Mouse (Mus musculus) intestine, embryonic 15.5 days (tissue): ENCODE measurements around the gene Ccdc96. TPM values are rescaled to one million over a fixed set of nuclear protein-coding genes. Genes with fewer than 3 reads are reported as not detected.

Experiments used
- ATAC-seq: fragments of 200-750 bp; cut with Nextera tagmentation; 2 replicates; pipeline ENCODE4 v1.8.0; 2017; ENCODE audit warnings: moderate TSS enrichment, moderate library complexity
- H3K27ac ChIP-seq: fragments of 300-500 bp; sonication (generic); 2 replicates; pipeline ENCODE4 v1.5.1; 2015; ENCODE audit warnings: mild to moderate bottlenecking, inconsistent platforms
- H3K27me3 ChIP-seq: fragments of 300-500 bp; sonication (generic); replicated peaks from 2 replicates; pipeline ENCODE4 v1.6.1; 2015; ENCODE audit warnings: inconsistent platforms
- H3K36me3 ChIP-seq: fragments of 300-500 bp; sonication (generic); 2 replicates; pipeline ENCODE4 v1.6.1; 2015; ENCODE audit warnings: inconsistent platforms
- H3K4me1 ChIP-seq: fragments of 300-500 bp; sonication (generic); replicated peaks from 2 replicates; pipeline ENCODE4 v1.6.1; 2015; ENCODE audit warnings: inconsistent platforms
- H3K4me2 ChIP-seq: fragments of 300-500 bp; sonication (generic); replicated peaks from 2 replicates; pipeline ENCODE4 v1.6.1; 2015; ENCODE audit warnings: mild to moderate bottlenecking, inconsistent platforms
- H3K4me3 ChIP-seq: fragments of 300-500 bp; sonication (generic); replicated peaks from 2 replicates; pipeline ENCODE4 v1.5.1; 2015; ENCODE audit warnings: inconsistent platforms
- H3K9ac ChIP-seq: fragments of 300-500 bp; sonication (generic); 2 replicates; pipeline ENCODE4 v1.6.1; 2015; ENCODE audit warnings: inconsistent platforms
- H3K9me3 ChIP-seq: fragments of 300-500 bp; sonication (generic); 2 replicates; pipeline ENCODE4 v1.6.1; 2016; ENCODE audit warnings: inconsistent platforms
- WGBS: fragments of 180-500 bp; shearing (Covaris S2); methylation state at CpG from one replicate; pipeline ENCODE4 v1.1.7; 2015; 5-methylcytosine and 5-hydroxymethylcytosine counted together
- polyA plus RNA-seq: library from polyadenylated mRNA; unstranded; fragments of >200 nt; fragmentation: Nextera tagmentation; extraction: Ambion mirVana; gene quantifications from 2 replicates; pipeline ENCODE4 v1.2.1, GENCODE M21; 2015

Gene Ccdc96
- polyA plus RNA-seq, 1 experiment from 2014 or later, result 0.19 TPM

GRCm38 (mm10) chr5:36478540-36479420 is 5.6 kb upstream of the Ccdc96 start:
- no peak for ATAC-seq
- H3K4me2 ChIP-seq, result no peak overlapping the region
- peaks cover 10% of the 10 kb centered on the region; the same call in 1 of the 2 replicates for H3K36me3 ChIP-seq
- H3K4me3 ChIP-seq, result no peak overlapping the region
- no peak overlapping the region for H3K27ac ChIP-seq
- H3K9ac ChIP-seq, result no peak overlapping the region
- peaks cover 18% of the 10 kb centered on the region for H3K4me1 ChIP-seq
- no peaks in the 10 kb centered on the region for H3K27me3 ChIP-seq
- WGBS, result 89% methylated on average over 6 of the region's 6 CpGs
- no peaks in the 10 kb centered on the region for H3K9me3 ChIP-seq

- H3K9me3 ChIP-seq, result no peaks in the 10 kb centered on the region
- H3K4me1 ChIP-seq, result peaks cover 20% of the 10 kb centered on the region
- 67% methylated on average over 2 of the region's 2 CpGs for WGBS
- H3K4me3 ChIP-seq, result no peak overlapping the region
- no peak overlapping the region for H3K4me2 ChIP-seq
- H3K27me3 ChIP-seq, result no peaks in the 10 kb centered on the region
- no peak overlapping the region for H3K9ac ChIP-seq
- ATAC-seq, result no peak
- H3K27ac ChIP-seq, result no peak overlapping the region
- H3K36me3 ChIP-seq, result 0 out of 2 replicates have a peak, but pooled peaks cover 7% of the 10 kb centered on the region
Measured at GRCm38 (mm10) chr5:36479735-36480134, 4.7 kb upstream of the Ccdc96 start.

GRCm38 (mm10) chr5:36480398-36480797 is 4.0 kb upstream of the Ccdc96 start:
- no peaks in the 10 kb centered on the region for H3K9me3 ChIP-seq
- peaks cover 23% of the 10 kb centered on the region for H3K4me1 ChIP-seq
- H3K9ac ChIP-seq, result no peak overlapping the region
- WGBS, result 91% methylated on average over 4 of the region's 4 CpGs
- peaks cover 4% of the 10 kb centered on the region; the same call in 1 of the 2 replicates for H3K27me3 ChIP-seq
- no peak overlapping the region for H3K27ac ChIP-seq
- H3K4me2 ChIP-seq, result no peak overlapping the region
- H3K4me3 ChIP-seq, result no peak overlapping the region
- H3K36me3 ChIP-seq, result 0 out of 2 replicates have a peak, but pooled peaks cover 4% of the 10 kb centered on the region
- no peak for ATAC-seq

DNA sequence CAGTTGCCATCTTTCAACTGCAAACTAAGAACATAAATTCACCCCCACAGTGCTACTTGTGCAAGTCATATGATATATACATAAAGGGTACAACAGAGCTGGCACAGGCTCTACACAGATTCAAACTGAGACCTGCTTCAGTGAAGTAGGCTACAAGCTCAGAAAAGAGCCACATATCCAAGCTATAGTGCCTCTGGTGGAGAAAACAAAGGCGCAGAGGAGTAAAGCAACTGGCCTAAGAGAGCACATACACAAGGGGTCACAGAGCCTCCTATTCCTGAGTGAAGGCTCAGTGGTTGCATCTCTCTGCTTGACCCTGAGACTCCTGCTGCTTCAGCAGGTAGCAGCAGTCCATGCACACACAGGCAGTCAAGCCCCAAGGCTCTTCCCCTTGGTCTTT is 3.3 kb upstream of the Ccdc96 start:
- H3K4me2 ChIP-seq, result no peak overlapping the region
- H3K27me3 ChIP-seq, result peaks cover 10% of the 10 kb centered on the region; the same call in 1 of the 2 replicates
- no peak overlapping the region for H3K27ac ChIP-seq
- H3K4me1 ChIP-seq, result peaks cover 23% of the 10 kb centered on the region
- H3K9ac ChIP-seq, result no peak overlapping the region
- H3K36me3 ChIP-seq, result 0 out of 2 replicates have a peak, but pooled peaks cover 3% of the 10 kb centered on the region
- H3K4me3 ChIP-seq, result no peak overlapping the region
- WGBS, result 50% methylated on average over 1 of the region's 1 CpGs
- H3K9me3 ChIP-seq, result no peaks in the 10 kb centered on the region
- no peak for ATAC-seq

DNA sequence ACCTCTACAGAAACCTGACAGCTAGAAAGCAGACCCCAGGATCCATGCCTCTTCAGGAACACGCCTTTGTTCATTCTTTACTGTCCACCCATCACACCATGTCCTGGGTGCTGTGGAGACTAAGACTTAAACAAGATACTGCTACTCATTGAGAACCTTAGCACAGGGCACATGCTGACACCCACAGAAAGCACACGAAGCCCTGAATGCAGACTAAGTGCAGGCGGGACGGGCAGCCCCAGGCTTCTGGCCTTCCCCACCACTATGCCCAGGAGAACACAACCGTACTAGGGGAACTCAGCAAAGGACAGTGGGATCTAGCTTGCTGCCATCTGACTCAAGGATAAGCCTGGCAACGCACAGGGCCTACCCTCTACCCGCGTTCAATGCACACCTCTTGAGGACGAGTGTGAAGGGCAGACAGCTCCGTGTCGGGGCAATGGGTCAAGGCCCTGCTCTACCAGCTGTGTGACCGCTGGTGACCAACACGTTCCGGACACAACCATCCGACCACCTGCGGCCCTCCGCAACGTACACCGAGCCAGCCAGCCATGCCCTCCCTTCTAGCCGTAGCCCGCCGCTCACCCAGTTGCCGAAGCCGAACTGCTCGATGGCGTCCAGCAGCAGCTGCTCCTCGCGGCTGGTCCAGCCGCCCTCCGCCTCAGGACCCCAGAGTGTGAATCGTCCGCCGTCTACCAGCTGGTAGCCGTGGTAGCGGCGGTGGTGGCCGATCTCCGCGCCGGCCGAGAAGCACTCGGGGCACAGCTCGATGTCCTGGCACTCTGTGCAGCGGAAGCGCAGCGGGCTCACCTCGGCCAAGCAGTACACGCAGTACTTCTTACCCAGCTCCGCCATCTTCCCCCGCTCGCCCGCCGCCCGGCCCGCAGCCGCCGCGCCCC is 936 bp upstream of the Ccdc96 start:
- H3K36me3 ChIP-seq, result no peaks in the 10 kb centered on the region
- H3K4me2 ChIP-seq, result peak overlapping the region; percentile 77
- H3K4me1 ChIP-seq, result peaks cover 23% of the 10 kb centered on the region
- H3K4me3 ChIP-seq, result peak overlapping the region; percentile 93
- H3K27me3 ChIP-seq, result peaks cover 10% of the 10 kb centered on the region; the same call in 1 of the 2 replicates
- H3K9ac ChIP-seq, result peak overlapping the region; percentile 91
- H3K27ac ChIP-seq, result peak overlapping the region; percentile 71
- H3K9me3 ChIP-seq, result no peaks in the 10 kb centered on the region
- under 1% methylated on average over 58 of the region's 58 CpGs for WGBS
- ATAC-seq, result peak; percentile 68

GRCm38 (mm10) chr5:36485306-36485705 is 918 bp downstream of the Ccdc96 start:
- H3K36me3 ChIP-seq, result no peaks in the 10 kb centered on the region
- 0 out of 2 replicates have a peak overlapping the region, but pooled peaks have one; percentile 30 for H3K9ac ChIP-seq
- H3K9me3 ChIP-seq, result no peaks in the 10 kb centered on the region
- H3K27ac ChIP-seq, result no peak overlapping the region
- WGBS, result 38% methylated on average over 19 of the region's 19 CpGs
- H3K4me3 ChIP-seq, result peak overlapping the region; percentile 55
- H3K4me1 ChIP-seq, result peaks cover 20% of the 10 kb centered on the region
- H3K27me3 ChIP-seq, result peaks cover 10% of the 10 kb centered on the region; the same call in 1 of the 2 replicates
- ATAC-seq, result no peak
- H3K4me2 ChIP-seq, result peak overlapping the region; percentile 97

DNA sequence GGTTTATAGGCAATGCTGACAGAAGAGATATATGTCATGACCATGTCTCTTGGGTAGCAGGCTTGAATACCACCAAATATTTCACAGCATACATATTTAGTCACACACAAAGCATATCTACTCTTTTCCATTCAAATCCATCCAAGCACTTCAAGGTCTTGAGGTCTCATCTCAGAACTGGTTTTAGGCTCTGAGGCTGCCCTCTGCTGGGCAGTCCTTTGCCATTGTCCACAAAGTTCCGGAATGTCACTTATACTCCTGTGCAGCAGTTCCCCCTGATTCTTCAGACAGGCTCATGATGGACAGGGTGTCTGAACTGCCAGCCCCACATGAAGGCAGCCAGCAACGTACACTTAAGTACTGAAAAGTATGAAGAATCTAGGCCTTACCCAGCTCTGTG is 4.8 kb downstream of the Ccdc96 start:
- Histone ChIP-seq H3K27ac (no peak overlapping the region), H3K27me3 (peaks cover 10% of the 10 kb centered on the region; the same call in 1 of the 2 replicates), H3K36me3 (peaks cover 15% of the 10 kb centered on the region; the same call in 1 of the 2 replicates), H3K9ac (no peak overlapping the region), H3K4me3 (no peak overlapping the region), H3K4me1 (peaks cover 6% of the 10 kb centered on the region), H3K4me2 (no peak overlapping the region), H3K9me3 (no peaks in the 10 kb centered on the region)
- WGBS, result 61% methylated on average over 2 of the region's 2 CpGs
- no peak for ATAC-seq

DNA sequence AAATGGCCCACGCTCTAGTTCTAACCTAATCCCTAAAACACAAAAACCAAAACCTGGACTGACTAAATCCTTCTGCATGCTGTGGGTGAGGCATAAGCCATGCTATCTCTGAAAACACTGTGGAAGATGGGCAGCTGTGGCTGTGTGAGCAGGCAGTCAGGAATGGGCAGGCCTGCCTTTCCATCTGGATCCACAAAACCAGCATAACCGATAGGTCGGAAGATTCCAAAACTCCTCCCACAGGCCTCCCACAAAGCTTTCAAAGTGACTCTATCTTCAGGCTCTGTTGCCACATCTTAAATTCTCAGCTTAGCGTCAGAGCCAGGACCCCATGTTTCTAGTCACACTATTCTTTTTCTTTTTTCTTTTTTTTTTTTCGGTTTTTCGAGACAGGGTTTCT is 9.5 kb downstream of the Ccdc96 start:
- 90% methylated on average over 6 of the region's 6 CpGs for WGBS
- no peak overlapping the region for H3K27ac ChIP-seq
- H3K4me2 ChIP-seq, result no peak overlapping the region
- no peak for ATAC-seq
- H3K27me3 ChIP-seq, result no peaks in the 10 kb centered on the region
- H3K4me3 ChIP-seq, result no peak overlapping the region
- no peaks in the 10 kb centered on the region for H3K4me1 ChIP-seq
- no peaks in the 10 kb centered on the region for H3K9me3 ChIP-seq
- H3K9ac ChIP-seq, result no peak overlapping the region
- peaks cover 36% of the 10 kb centered on the region for H3K36me3 ChIP-seq

DNA sequence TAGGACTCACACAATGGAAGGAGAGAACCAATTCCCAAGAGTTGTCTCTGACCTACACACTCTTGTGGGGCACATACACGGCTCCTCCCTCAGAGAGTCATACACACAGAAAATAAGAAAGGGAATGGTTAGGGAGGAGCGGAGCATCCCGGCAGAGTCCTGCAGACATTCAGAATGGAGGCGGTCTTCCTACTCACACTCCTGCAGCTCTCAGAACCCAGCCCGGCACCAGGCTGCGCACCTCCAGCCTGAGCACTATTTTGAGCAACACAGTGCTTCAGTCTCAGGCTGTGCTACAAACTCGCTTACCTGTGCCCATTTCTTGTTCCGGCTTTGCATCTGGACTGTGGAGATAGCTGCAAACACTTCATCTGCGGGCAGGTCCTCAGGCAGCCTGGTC is 10.3 kb downstream of the Ccdc96 start:
- no peak overlapping the region for H3K4me3 ChIP-seq
- H3K27me3 ChIP-seq, result no peaks in the 10 kb centered on the region
- WGBS, result 94% methylated on average over 9 of the region's 9 CpGs
- H3K27ac ChIP-seq, result no peak overlapping the region
- H3K9ac ChIP-seq, result no peak overlapping the region
- H3K36me3 ChIP-seq, result peaks cover 36% of the 10 kb centered on the region
- H3K4me2 ChIP-seq, result no peak overlapping the region
- no peaks in the 10 kb centered on the region for H3K4me1 ChIP-seq
- no peak for ATAC-seq
- no peaks in the 10 kb centered on the region for H3K9me3 ChIP-seq

DNA sequence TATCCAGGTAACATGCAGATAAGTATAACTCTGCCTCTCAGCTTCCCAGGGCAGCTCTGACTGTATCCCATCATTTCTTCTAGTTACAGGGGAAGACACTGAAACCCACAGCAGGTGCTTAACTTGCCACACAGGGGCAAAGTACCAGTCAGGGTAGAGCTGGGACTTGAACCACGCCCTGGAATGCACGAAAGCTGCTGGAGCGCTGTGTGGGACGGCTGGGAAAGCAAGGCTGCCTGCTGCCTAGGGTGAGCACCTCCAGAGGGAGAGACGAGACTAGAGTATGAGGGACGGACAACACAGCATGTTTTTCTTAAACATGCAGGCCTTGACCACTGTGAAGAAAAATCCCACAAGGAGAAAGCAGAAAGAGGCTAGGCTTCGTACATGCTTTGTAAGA is 20.8 kb downstream of the Ccdc96 start:
- Histone ChIP-seq H3K9ac (no peak overlapping the region), H3K36me3 (peaks cover 41% of the 10 kb centered on the region), H3K27me3 (no peaks in the 10 kb centered on the region), H3K4me2 (no peak overlapping the region), H3K9me3 (no peaks in the 10 kb centered on the region), H3K4me3 (no peak overlapping the region), H3K4me1 (no peaks in the 10 kb centered on the region), H3K27ac (no peak overlapping the region)
- 75% methylated on average over 7 of the region's 7 CpGs for WGBS
- peak; percentile 87 for ATAC-seq

- no peak overlapping the region for H3K4me2 ChIP-seq
- peak; percentile 66 for ATAC-seq
- no peaks in the 10 kb centered on the region for H3K9me3 ChIP-seq
- no peak overlapping the region for H3K27ac ChIP-seq
- 68% methylated on average over 5 of the region's 5 CpGs for WGBS
- peaks cover 45% of the 10 kb centered on the region for H3K36me3 ChIP-seq
- H3K9ac ChIP-seq, result no peak overlapping the region
- no peaks in the 10 kb centered on the region for H3K4me1 ChIP-seq
- no peak overlapping the region for H3K4me3 ChIP-seq
- no peaks in the 10 kb centered on the region for H3K27me3 ChIP-seq
Measured at GRCm38 (mm10) chr5:36505643-36506042, 21.3 kb downstream of the Ccdc96 start.

- no peak overlapping the region for H3K4me3 ChIP-seq
Measured at GRCm38 (mm10) chr5:36508351-36508750, 24.0 kb downstream of the Ccdc96 start.

More at GRCm38 (mm10) chr5:36508351-36508750, 24.0 kb downstream of the Ccdc96 start:
- Histone ChIP-seq H3K9me3 (no peaks in the 10 kb centered on the region), H3K36me3 (peaks cover 46% of the 10 kb centered on the region), H3K9ac (no peak overlapping the region), H3K4me1 (no peaks in the 10 kb centered on the region), H3K27me3 (no peaks in the 10 kb centered on the region), H3K4me2 (no peak overlapping the region), H3K27ac (no peak overlapping the region)
- ATAC-seq, result no peak
- 92% methylated on average over 10 of the region's 10 CpGs for whole genome bisulfite sequencing
